Mouse (Mus musculus) kidney, postnatal 4 days (tissue): ENCODE results near the gene Tsx.
"Not testable (repeated sequence)": the region's sequence is repeated elsewhere in the genome, so short reads cannot be mapped to it uniquely, and the experiment has no call there.

Experiments
- DNase-seq, 2 experiments: peaks; one replicate each; pipeline ENCODE4 v3.0.0; 2021; ENCODE audit warnings: mixed read lengths in 2 of 2

Tsx gene

DNA sequence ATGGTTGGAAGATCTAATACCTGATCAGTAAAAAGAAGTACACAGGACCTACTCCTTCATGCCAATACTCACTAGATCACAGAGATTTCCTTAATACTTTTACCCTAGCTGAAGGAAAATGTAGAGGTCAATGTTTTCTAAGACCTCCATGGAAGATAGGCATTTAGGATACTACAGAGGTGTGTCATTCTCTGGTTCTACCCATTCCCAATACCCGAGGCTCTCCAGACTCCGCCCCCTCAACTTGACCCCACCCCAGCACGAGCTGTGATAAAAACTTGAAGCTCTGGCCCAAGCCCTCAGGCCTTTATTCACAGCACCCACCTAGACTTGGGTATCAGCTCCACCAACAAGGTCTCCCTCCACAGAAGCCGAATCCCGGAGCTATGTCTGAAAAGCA, at the start of gene Tsx:
Gene Tsx, plus strand, starts transcription at position 301 of the 400 bp plus-strand sequence.
- DNase-seq = no peak

DNA sequence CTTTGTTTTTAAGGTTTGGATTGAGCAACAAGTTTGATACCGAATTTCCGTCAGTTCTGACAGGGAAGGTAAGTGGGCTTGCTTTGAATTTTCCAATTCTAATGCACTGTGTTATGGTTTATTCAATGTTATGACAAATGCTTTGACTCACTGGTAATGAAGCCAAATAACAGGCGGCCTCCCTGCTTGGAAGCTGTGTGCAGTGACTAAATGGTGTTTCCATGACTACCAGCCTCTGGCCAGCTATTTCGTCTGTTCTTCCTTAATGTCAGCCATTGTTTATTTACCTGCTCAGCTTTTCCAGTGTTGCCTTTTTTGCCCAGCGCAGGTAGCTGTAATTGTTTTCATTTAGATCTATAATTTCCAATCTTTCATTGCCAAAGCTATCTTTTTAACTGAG, 48.1 kb upstream of the Tsx start:
- no peak for DNase-seq

DNA sequence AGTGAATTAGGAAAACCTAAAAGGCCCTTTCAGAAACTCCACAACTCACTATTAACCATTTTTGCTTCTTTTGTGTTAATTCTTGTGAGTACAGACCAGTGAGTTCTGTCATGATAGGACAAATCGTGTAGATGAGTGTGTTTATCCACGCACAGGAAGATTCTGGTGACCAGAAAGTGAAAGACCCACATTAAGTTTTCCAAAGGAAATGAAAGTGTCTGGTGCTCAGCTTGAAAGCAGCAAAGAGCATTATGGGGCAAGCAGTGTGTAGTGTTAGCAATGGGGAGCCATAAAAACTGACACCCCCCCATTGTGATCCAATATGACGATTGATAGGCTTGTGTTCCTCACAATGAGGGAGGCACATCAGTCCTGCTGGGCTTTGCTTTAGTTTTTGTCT, 45.6 kb upstream of the Tsx start:
- DNase-seq = no peak

DNA sequence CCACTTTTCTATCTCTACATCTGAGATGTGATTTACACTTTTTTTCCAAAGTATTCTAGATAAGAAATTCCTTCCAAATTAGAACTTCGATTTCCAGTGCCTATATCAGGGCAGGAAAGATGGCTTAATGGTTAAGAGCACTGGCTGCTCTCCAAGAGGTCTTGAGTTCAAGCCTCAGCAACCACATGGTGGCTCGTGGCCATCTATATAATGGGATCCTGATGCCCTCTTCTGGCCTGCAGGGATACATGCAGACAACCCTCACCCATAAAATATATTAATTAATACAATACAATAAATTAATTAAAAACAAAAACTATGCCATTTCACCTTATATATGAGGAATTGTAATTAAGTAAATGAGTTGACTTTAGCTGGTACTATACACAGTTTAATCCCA, 43.0 kb upstream of the Tsx start:
- peak; percentile 4 to 14 for DNase-seq

DNA sequence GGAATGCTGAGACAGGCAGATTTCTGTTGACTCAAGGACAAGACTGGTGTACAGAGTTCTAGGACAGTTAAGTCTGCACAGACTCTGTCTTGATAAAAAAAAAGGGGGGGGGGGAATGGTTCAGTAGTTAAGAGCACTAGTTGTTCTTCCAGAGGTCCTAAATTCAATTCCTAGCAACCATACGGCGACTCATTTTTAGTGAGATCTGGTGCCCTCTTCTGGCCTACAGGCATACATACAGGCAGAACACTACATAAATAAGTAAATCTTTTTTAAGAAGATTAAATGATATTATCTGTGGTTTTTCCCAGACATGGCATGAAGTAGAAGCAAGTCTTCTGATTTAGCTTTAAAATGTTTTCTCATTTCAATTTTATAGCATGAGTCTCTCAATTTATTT, 42.6 kb upstream of the Tsx start:
- DNase-seq = peak in 1 of 2 experiments; percentile 4

DNA sequence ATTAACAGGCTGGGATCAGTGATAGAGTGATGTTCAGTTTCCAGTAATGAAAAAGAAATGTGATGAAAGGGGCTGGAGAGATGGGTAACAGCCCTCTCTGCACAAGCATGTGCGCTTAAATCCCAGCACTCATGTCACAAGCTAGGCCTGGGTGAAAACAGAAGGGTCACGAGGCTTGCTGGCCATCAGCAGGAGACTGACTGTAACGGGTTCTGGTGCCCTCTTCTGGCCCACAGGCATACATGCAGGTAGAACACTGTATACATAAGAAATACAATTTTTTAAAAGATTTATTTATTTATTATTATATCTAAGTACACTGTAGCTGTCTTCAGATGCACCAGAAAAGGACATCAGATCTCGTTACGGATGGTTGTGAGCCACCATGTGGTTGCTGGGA, 40.0 kb upstream of the Tsx start:
- peak; percentile 14 to 17 for DNase-seq

DNA sequence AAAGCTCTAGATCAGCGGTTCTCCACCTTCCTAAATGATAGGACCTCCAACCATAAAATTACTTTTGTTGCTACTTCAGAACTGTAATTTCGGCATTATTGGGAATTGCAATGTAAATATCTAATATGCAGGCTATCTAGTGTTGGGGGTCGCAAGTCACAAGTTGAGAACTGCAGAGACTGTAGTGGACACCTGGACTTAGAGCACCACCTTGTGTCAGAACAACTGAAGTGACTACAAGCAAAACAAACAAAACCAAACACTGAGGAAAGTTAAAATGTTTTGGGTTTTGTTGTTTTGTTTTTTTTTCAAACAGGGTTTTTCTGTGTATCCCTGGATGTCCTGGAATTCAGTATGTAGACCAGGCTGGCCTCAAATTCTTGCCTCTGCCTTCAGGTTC, 29.7 kb upstream of the Tsx start:
- peak in 1 of 2 experiments; percentile 3 for DNase-seq

DNA sequence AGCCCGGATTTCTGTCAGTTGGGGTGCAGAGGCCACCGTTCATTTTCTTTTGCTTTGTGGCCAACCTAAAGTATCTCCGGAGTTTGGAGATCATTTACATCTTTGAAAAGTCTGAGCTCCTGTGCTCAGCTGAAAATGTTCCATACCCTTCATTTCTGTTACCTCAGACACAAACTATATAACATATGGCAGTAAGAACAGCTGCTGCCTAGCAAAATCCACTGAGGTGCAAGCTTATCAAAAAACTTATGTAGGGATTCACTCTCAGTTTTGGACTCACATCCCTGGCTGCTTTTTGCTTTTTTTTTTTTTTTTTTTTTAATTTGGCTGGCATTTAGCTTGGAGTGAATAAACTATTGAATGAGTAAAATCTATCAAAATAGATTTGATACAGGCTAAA, 26.1 kb upstream of the Tsx start:
- DNase-seq = no peak

DNA sequence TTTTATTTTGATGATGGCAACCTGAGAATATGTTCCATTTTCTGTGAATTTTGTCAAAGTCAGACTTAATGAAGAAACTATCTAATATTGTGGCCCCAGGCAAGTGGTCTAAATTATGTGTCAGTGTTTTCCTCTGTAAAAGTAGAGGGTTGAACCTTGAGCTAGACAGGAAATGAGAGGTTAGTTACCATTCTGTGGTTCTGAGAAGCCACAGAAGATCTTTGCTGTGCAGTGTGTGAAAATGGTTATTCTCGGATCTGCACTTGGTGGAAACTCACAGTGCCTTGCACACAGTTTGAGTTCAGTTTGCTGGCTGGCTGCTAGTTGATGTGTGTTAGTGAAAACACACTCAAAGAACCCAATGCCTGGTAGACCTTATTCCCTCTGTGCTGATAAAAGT, 20.4 kb upstream of the Tsx start:
- no peak for DNase-seq

DNA sequence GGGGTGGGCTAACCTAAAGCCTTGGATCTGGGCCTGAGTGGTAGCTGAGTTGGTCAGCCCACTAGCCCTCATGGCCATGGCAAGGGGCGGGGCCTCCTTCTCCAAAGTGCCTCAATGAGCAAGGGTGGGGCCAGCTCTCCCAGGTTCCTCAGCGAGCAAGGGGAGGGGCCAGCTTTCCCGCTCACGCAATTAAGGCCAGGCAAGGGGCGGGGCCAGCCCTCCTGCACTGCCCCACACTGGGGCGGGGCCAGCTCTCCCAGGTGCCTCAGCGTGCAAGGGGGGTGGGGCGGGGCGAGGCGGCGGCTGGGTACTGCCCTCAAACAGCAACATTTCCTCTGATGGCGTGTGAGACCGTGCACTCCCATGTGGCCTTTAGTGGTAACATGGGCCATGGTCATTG, 9.2 kb upstream of the Tsx start:
- peak; percentile 4 to 20 for DNase-seq

DNA sequence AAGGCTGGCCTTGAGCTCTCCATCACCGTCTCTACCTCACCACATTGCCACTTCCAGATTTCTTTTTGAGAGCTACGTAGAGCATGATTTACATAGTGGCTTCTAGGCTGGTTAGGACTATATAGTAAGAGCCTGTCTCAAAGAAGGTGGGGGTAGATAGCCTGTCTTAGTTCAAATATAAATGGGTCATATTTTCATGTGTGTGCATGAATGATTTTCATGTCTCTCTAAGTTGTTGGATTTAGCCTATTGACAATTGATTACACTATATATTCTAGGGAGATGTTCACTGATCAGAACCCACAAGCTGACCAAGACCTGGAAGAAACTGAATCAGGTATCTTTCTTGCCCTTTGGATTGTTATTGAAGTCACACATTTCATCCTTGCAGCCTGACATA, 7.4 kb downstream of the Tsx start, which contains the start of gene Gm26992:
Gene Gm26992, plus strand, starts transcription at position 301 of the 400 bp plus-strand sequence.
- no peak for DNase-seq

DNA sequence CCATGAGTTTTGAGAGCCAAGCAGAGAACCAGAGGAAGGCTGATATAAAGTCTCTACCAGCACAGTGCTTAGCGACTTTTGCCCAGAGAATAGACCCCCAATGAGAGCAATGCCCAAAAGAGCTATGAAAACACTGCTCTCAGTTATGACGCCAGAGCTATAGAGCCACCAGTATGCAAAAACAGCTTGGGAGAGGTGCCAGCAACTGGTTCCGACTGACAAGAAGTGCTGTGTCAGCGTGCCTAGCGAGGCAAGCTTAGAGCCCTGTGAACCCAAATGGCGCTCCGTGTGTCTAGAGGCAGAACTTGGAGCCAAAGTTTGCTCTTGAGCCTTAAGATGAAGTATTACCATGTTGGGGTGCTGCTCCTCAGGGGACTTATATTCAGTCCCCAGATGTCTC, 13.4 kb downstream of the Tsx start:
- no peak for DNase-seq

DNA sequence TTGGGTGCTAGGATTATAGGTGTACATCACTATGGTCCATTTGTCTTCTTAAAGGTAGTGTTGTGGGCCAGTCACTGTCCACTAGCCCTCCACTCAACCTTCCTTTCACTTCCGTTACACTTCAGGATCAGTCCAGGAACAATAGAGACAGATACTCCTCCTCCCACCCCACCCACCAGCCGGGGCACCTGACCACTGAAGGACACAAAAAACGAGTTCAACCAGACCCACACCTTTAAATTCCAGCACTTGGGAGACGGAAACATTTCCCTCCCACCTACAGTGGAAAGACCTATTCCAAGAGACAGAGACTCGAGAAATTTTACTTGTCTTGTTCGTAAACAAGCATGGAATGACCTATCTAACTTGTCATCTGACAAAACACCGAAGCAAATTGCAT, 18.0 kb downstream of the Tsx start:
- no peak for DNase-seq

DNA sequence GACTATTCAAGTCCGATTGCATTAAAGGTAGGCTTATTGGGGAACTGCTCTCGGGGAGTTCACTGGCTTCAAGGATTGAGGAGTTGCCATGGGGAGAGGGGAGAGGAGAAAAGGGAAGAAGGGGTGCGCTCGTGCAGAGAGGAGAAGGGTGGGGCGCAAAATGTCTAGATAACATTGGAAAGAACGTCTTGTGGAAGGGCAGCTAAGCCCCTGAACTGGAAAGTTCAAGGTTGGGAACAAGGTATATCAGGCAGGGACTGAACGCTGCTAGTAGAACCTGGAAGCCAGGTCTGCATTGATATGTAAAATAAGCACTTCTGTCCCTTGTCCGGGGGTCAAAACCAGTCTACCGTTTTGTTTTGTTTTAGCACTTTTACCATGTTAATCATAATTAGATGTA, 23.8 kb downstream of the Tsx start:
- DNase-seq = no peak

DNA sequence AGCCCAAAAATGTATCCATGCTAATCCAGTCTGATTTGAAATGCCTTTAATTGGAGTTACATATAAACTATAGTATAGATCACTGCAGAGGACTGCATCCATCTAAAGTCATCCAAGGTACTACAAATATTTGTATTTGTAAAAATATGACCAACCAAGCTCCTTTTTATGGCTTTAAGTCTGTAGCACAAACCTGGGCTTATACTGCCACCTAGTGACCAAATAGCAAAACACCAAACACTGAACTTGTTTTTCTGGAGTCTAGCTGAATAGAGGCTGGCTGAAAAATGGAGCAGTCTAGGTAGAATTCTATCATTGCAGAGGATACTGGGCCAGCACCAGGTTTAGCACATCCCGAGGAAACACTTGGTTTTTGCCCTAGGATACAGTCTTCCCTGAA, 26.5 kb downstream of the Tsx start:
- no peak for DNase-seq

DNA sequence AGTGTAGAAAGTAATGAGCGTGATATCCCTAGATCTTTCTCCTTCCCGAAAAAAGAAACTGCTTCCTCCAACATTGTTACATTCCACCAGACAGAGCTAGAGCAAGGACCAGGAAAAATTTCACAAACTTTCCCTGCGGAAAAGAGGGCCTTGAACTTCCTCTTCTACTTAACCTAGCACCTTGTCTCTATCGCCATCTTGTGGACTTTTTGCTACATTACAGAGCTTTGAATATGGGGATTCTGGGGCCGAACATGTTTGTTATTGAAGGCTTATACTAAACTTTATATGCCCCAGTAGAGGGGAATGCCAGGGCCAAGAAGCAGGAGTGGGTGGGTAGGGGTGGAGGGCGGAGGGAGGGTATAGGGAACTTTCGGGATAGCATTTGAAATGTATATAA, 29.5 kb downstream of the Tsx start:
- DNase-seq = no peak

DNA sequence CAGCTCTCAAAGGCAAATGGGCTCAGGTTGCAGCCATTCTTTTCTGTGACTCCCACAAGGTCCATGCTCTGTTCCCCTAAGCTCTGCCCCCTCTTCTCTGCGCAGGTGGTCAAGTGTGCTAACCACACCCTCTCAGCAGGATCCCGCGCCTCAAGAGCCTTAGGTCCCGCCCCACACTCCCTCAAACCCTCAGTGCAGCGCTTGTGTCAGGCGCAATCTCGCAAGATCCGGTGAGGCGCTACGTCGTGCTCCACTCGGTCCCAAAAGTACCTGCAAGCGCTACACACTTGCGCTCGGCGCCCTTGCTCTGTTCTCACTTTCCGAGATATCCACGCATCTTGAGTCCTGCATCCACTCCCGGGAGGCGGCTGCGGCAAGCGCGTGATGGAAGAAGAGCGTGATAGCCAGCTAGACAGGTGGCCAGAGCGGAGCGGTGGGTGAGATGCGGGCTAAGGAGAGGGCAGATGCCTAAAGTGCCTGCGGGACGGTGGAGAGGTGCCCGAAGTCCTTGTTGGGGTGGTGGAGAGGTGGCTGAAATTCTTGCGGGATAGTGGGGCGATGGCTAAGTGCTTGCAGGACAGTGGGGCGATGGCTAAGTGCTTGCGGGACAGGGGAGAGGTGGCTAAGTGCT, 33.4 kb downstream of the Tsx start:
- peak; percentile 24 to 63 for DNase-seq

DNA sequence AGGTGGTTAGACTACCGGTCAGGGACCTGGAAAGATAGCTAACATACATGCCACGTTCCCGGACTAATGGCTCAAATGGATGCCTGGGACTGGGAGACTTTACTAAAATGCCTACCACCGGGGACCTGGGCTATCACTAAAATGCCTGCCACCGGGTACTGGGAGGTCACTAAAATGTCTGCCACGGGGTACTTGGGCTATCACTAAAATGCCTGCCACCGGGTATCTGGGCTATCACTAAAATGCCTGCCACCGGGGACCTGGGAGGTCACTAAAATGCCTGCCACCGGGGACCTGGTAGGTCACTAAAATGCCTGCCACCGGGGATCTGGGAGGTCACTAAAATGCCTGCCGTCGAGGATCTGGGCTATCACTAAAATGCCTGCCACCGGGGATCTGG, 34.2 kb downstream of the Tsx start:
- DNase-seq = not testable (repeated sequence)

DNA sequence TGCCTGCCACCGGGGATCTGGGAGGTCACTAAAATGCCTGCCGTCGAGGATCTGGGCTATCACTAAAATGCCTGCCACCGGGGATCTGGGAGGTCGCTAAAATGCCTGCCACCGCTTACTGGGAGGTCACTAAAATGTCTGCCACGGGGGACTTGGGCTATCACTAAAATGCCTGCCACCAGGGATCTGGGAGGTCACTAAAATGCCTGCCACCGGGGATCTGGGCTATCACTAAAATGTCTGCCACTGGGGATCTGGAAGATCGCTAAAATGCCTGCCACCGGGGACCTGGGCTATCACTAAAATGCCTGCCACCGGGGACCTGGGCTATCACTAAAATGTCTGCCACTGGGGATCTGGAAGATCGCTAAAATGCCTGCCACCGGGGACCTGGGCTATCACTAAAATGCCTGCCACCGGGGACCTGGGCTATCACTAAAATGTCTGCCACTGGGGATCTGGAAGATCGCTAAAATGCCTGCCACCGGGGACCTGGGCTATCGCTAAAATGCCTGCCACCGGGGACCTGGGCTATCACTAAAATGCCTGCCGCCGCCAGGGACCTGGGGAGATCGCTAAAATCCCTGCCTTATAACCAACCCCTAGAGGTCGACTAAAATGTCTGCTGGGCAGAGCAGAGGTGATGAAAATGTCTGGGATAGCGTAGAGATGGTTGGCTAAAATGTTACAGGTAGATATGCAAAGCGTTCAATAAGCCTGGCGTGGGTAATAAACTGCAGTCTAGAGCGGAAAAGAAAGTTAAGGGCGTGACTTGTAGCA, 34.9 kb downstream of the Tsx start:
- DNase-seq = not testable (repeated sequence)

DNA sequence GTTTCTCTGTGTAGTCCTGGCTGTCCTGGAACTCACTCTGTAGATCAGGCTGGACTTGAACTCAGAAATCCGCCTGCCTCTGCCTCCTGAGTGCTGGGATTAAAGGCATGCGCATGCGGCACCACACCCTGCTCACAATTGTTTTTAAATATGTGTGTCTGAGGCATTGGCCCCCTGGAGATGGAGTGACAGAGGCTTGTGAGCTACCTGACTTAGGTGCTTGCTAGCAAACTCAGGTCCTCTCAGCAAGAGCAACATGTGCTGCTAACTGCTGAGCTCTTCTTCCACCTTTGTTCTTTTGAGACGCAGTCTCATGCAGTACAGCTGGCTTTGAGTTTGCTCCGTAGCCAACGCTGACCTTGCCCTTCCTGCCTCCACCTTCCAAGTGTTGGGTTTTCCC, 38.5 kb downstream of the Tsx start:
- no peak for DNase-seq

DNA sequence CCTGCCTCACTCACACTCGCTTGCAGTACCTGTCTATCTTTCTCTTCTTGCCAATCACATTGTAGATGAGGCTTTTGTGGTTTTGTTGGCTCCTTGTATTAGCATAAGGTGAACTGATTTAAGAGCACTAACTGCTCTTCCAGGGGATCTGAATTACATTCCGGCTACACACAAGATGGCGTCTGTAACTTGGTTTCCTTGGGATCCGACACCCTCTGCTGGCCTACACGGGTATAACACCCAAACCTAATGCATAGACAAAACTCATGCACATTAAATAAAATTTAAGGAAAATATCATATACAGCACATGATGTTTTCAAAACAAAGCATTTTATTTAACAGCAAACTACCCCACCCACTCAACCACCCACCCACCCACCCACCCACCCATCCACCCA, 45.8 kb downstream of the Tsx start:
- peak; percentile 15 to 42 for DNase-seq

DNA sequence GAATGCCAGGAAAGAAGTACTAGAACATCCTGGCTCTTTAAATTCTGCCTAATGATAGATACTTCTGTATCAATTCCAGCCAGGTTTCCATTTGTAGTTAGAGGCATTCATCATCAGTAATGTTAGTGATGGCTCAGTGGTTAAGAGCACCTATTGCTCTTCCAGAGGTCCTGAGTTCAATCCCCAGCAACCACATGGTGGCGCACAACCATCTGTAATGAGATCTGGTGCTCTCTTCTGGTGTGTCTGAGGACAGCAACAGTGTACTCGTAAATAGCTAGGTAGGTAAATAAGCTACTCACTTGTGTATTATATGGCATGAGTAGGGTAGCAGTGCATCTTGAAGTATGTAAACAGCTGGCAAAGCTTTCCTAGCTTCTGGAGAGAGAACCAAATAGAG, 54.7 kb downstream of the Tsx start:
- no peak for DNase-seq

DNA sequence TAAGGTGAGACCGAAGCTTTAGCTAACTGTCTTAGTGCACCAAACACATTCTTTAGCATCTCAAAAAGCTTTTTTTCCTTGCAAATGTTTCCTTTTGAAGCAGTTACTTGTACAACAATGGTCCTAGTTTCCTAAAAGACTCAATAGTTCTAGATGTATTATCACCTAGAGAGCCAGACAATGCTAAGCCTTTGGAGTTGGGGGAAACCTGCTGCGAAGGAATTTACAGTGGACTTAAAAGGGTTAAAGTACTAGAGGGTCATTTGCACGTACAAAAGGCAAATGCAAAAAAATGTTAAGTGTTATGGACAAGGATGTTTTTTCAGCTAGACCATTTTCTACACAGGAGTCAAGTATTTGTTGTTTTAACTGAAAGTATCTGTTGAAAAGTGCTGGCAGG, 58.1 kb downstream of the Tsx start:
- no peak for DNase-seq
